Mouse (Mus musculus) MEL (cell line): ENCODE results near the gene Gm20388. TPM values are rescaled to one million over a fixed set of nuclear protein-coding genes. Genes with fewer than 3 reads are reported as not detected.

Experiments
- DNase-seq: peaks from one replicate; pipeline ENCODE4 v3.0.0; 2011; ENCODE audit warnings: low read depth, low spot score
- H3K27ac ChIP-seq: 2 replicates; pipeline ENCODE4 v1.5.1; 2012; ENCODE audit warnings: low read depth, mild to moderate bottlenecking, control low read depth, low read length, moderate library complexity; ENCODE audit not compliant: control insufficient read depth
- H3K27me3 ChIP-seq, 2 experiments: fragments of 150-350 bp in 1 of 2; sonication (generic) in 1 of 2; 2 replicates each; pipeline ENCODE4 v1.6.1; 2012; ENCODE audit warnings: low read length in 2 of 2, mild to moderate bottlenecking in 2 of 2, improper control_type of control experiment in 1 of 2, moderate library complexity in 1 of 2; ENCODE audit not compliant: insufficient read depth in 2 of 2, control insufficient read depth in 1 of 2
- H3K36me3 ChIP-seq, 2 experiments: 2 replicates each; pipeline ENCODE4 v1.6.1; 2012 to 2014; ENCODE audit warnings: low read length in 2 of 2, improper control_type of control experiment in 1 of 2, inconsistent platforms in 1 of 2, mild to moderate bottlenecking in 1 of 2; ENCODE audit not compliant: insufficient read depth in 2 of 2, control insufficient read depth in 1 of 2
- H3K4me1 ChIP-seq, 2 experiments: fragments of 150-350 bp in 1 of 2; sonication (generic) in 1 of 2; 2 replicates each; pipeline ENCODE4 v1.6.1; 2012; ENCODE audit warnings: low read length in 2 of 2, improper control_type of control experiment in 1 of 2, mild to moderate bottlenecking in 1 of 2; ENCODE audit not compliant: insufficient read depth in 2 of 2, control insufficient read depth in 1 of 2
- H3K4me3 ChIP-seq, 2 experiments: fragments of 150-350 bp in 1 of 2; sonication (generic) in 1 of 2; 2 replicates each; pipeline ENCODE4 v1.5.1; 2012; ENCODE audit warnings: low read depth in 2 of 2, low read length in 2 of 2, mild to moderate bottlenecking in 2 of 2, moderate library complexity in 2 of 2, control low read depth in 1 of 2, improper control_type of control experiment in 1 of 2; ENCODE audit not compliant: control insufficient read depth in 1 of 2, insufficient read depth in 1 of 2
- H3K79me2 ChIP-seq: 2 replicates; pipeline ENCODE4 v1.6.1; 2012; ENCODE audit warnings: mild to moderate bottlenecking, low read length, moderate library complexity; ENCODE audit not compliant: control insufficient read depth, poor library complexity, insufficient read depth
- H3K9ac ChIP-seq: 2 replicates; pipeline ENCODE4 v1.6.1; 2012; ENCODE audit warnings: low read depth, mild to moderate bottlenecking, control low read depth, low read length, moderate library complexity; ENCODE audit not compliant: control insufficient read depth, poor library complexity, severe bottlenecking
- H3K9me3 ChIP-seq: fragments of 150-350 bp; sonication (generic); replicated peaks from 2 replicates; pipeline ENCODE4 v1.6.1; 2012; ENCODE audit warnings: mild to moderate bottlenecking, low read length, improper control_type of control experiment, moderate library complexity; ENCODE audit not compliant: insufficient read depth
- BHLHE40 ChIP-seq: IDR thresholded peaks from 2 replicates; pipeline ENCODE4 v1.6.1; 2012; ENCODE audit warnings: low read depth, mild to moderate bottlenecking, inconsistent platforms, low read length, improper control_type of control experiment, borderline replicate concordance
- CHD1 ChIP-seq: IDR thresholded peaks from 2 replicates; pipeline ENCODE4 v1.6.1; 2012; ENCODE audit warnings: low read depth, mild to moderate bottlenecking, inconsistent platforms, low read length, improper control_type of control experiment
- CTCF ChIP-seq, 3 experiments: IDR thresholded peaks in 2 of 3; conservative IDR thresholded peaks in 1 of 3; 2 replicates each; pipeline ENCODE4 v1.5.1; 2011 to 2012; ENCODE audit warnings: low read length in 3 of 3, low read depth in 2 of 3, mild to moderate bottlenecking in 2 of 3, improper control_type of control experiment in 1 of 3, inconsistent platforms in 1 of 3, mixed read lengths in 1 of 3, moderate library complexity in 1 of 3; ENCODE audit not compliant: control insufficient read depth in 1 of 3, insufficient read depth in 1 of 3, poor library complexity in 1 of 3, severe bottlenecking in 1 of 3
- ELF1 ChIP-seq: IDR thresholded peaks from 2 replicates; pipeline ENCODE4 v1.6.1; 2014; ENCODE audit warnings: low read depth, mild to moderate bottlenecking, inconsistent platforms, low read length, improper control_type of control experiment, moderate library complexity
- ETS1 ChIP-seq: IDR thresholded peaks from 2 replicates; pipeline ENCODE4 v1.6.1; 2012; ENCODE audit warnings: low read depth, mild to moderate bottlenecking, inconsistent platforms, low read length, improper control_type of control experiment, moderate library complexity
- GATA1 ChIP-seq: IDR thresholded peaks from 2 replicates; pipeline ENCODE4 v1.6.1; 2011; ENCODE audit warnings: low read depth, low read length, improper control_type of control experiment
- JUND ChIP-seq: IDR thresholded peaks from 2 replicates; pipeline ENCODE4 v1.6.1; 2011; ENCODE audit warnings: low read depth, mild to moderate bottlenecking, improper control_type of control experiment, low read length
- KAT2A ChIP-seq: conservative IDR thresholded peaks from 2 replicates; pipeline ENCODE4 v1.6.1; 2012; ENCODE audit warnings: low read depth, low read length, improper control_type of control experiment, inconsistent platforms
- MAZ ChIP-seq: IDR thresholded peaks from 2 replicates; pipeline ENCODE4 v1.6.1; 2012; ENCODE audit warnings: low read depth, mild to moderate bottlenecking, inconsistent platforms, low read length, improper control_type of control experiment
- POLR2AphosphoS2 ChIP-seq: IDR thresholded peaks from 2 replicates; pipeline ENCODE4 v1.6.1; 2011; ENCODE audit warnings: low read length, improper control_type of control experiment
- RAD21 ChIP-seq: IDR thresholded peaks from 2 replicates; pipeline ENCODE4 v1.6.1; 2011; ENCODE audit warnings: mild to moderate bottlenecking, low read depth, low read length, improper control_type of control experiment
- RCOR1 ChIP-seq: IDR thresholded peaks from 2 replicates; pipeline ENCODE4 v1.6.1; 2012; ENCODE audit warnings: low read depth, mild to moderate bottlenecking, inconsistent platforms, low read length, improper control_type of control experiment
- SIN3A ChIP-seq: IDR thresholded peaks from 2 replicates; pipeline ENCODE4 v1.6.1; 2012; ENCODE audit warnings: low read length, improper control_type of control experiment, inconsistent platforms
- SMC3 ChIP-seq: IDR thresholded peaks from 2 replicates; pipeline ENCODE4 v1.6.1; 2011; ENCODE audit warnings: low read depth, low read length, improper control_type of control experiment
- TAL1 ChIP-seq: IDR thresholded peaks from 2 replicates; pipeline ENCODE4 v1.6.1; 2012; ENCODE audit warnings: mild to moderate bottlenecking, inconsistent platforms, low read length, moderate library complexity, mixed read lengths
- TBP ChIP-seq: IDR thresholded peaks from 2 replicates; pipeline ENCODE4 v1.8.0; 2011; ENCODE audit warnings: low read depth, low read length, improper control_type of control experiment
- TCF12 ChIP-seq: IDR thresholded peaks from 2 replicates; pipeline ENCODE4 v1.6.1; 2014; ENCODE audit warnings: low read depth, mild to moderate bottlenecking, inconsistent platforms, low read length, improper control_type of control experiment, moderate library complexity
- ZC3H11A ChIP-seq: IDR thresholded peaks from 2 replicates; pipeline ENCODE4 v1.6.1; 2012; ENCODE audit warnings: low read depth, mild to moderate bottlenecking, inconsistent platforms, low read length, improper control_type of control experiment
- ZKSCAN1 ChIP-seq: IDR thresholded peaks from 2 replicates; pipeline ENCODE4 v1.6.1; 2012; ENCODE audit warnings: low read depth, mild to moderate bottlenecking, inconsistent platforms, low read length, improper control_type of control experiment, moderate library complexity
- polyA plus RNA-seq, 2 experiments: library from polyadenylated mRNA; stranded (reverse) in 1 of 2; unstranded in 1 of 2; fragments of >175 nt in 1 of 2; fragments of >200 nt in 1 of 2; gene quantifications; 2 replicates each; pipeline versions ENCODE4 v1.2.1 to v1.2.4; 2012; ENCODE audit warnings: low replicate concordance in 2 of 2, low read depth in 1 of 2; ENCODE audit not compliant: insufficient read length in 2 of 2, insufficient read depth in 1 of 2, missing spikeins in 1 of 2
- total RNA-seq: library from RNA; depleted of rRNA; stranded (reverse); fragments of 300-350 nt; gene quantifications from 2 replicates; pipeline ENCODE4 v1.2.3, GENCODE M21; 2012

Gene Gm20388
- total and polyA plus RNA-seq, 3 experiments: 11.1 to 17.8 TPM; not detected in 1

DNA sequence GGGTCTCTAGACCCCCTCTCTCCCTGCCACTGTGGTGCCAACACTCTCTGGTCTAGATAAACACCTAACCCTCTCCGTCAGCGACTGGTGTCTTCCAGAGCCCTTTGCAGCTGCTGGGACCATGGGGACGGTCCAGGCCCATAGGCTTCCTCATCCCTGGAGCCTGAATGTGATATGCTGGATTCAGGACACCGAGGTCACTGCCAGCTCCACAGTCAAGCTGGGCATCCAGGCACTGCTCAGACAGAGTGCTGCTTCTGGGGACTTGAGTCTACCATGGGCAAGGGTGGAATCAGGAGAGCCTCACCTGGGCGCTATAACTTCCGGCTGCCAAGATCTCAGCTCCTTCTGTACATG, 472.5 kb downstream of the Gm20388 start:
- H3K4me3 ChIP-seq: no peak overlapping the region
- H3K27ac ChIP-seq: peak overlapping the region; percentile 41
- peak overlapping the region; percentile 42 for H3K9ac ChIP-seq
- H3K36me3 ChIP-seq: peaks cover 0 to 25% of the 10 kb centered on the region in 2 experiments; a peak in 2 of 4 replicates
- no peaks in the 10 kb centered on the region for H3K9me3 ChIP-seq
- H3K4me1 ChIP-seq: peaks cover 23 to 34% of the 10 kb centered on the region in 2 experiments
- DNase-seq: no peak
- H3K27me3 ChIP-seq: no peaks in the 10 kb centered on the region
- no peak for TF ChIP-seq GATA1
- no peak for TF ChIP-seq MAZ
- peaks cover 1% of the 10 kb centered on the region for H3K79me2 ChIP-seq

DNA sequence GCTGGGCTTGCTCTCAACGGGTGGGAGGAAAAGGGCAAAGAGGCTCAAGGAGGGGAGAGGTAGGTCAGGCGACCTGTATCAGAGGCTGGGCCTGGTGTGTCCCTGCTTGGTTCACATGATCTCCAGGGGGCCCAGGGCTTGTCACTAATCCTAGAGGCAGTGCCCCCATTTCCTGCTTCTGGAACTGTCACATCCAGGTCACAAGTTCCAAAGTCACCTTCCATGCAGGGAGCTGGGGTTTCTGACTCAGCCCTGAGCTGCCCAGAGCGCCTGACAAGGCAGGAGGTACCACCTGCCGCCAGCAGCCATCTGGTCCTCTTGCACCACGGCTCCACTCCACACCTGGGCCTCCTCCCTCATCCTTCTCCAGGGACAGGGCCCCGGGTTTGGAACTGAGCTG, 473.1 kb downstream of the Gm20388 start:
- Histone ChIP-seq H3K4me1 (peaks cover 18 to 28% of the 10 kb centered on the region in 2 experiments), H3K79me2 (no peaks in the 10 kb centered on the region; the same call in none of the 2 replicates), H3K27me3 (no peaks in the 10 kb centered on the region), H3K9me3 (no peaks in the 10 kb centered on the region), H3K4me3 (no peak overlapping the region), H3K27ac (no peak overlapping the region; the same call in 1 of the 2 replicates), H3K9ac (no peak overlapping the region), H3K36me3 (peaks cover 0 to 20% of the 10 kb centered on the region in 2 experiments; a peak in 2 of 4 replicates)
- no peak for DNase-seq
- TF ChIP-seq TCF12: no peak

DNA sequence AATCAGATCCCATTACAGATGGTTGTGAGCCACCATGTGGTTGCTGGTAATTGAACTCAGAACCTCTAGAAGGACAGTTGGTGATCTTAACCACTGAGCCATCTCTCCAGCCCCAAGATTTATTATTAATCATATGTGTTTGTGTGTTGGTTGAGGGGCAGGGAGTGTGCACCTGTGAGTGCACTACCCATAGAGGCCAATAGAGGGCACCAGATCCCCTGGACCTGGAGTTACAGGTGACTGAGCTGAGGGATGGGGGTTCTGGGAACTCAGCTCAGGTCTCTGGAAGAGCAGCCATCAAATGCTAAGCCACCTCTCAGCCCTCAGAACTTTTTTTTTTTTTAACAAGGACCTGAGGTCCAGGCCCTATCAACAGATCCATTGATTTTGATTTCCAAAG, 474.1 kb downstream of the Gm20388 start:
- DNase-seq: no peak
- H3K9me3 ChIP-seq: no peaks in the 10 kb centered on the region
- TF ChIP-seq KAT2A (no peak), RCOR1 (no peak), BHLHE40 (no peak), TBP (no peak), SIN3A (no peak), ELF1 (no peak), JUND (no peak), ZKSCAN1 (no peak), ZC3H11A (peak; percentile 17; the same call in 1 of the 2 replicates), CTCF (IDR thresholded peaks at IDR 0.05 in 2 of 3, conservative IDR thresholded peaks at IDR 0.05 in 1 of 3; ENCODE audit: control insufficient read depth in 1 of 3, insufficient read depth in 1 of 3, low read depth in 2 of 3, low read length in 3 of 3, poor library complexity in 1 of 3, severe bottlenecking in 1 of 3) (peak; percentile 50 to 73 (median 50)), POLR2AphosphoS2 (no peak), TAL1 (no peak), ETS1 (no peak), RAD21 (peak; percentile 25), SMC3 (peak; percentile 20; the same call in 1 of the 2 replicates), CHD1 (no peak)
- TF ChIP-seq, all 39 proteins: peak for 4
- peaks cover 0 to 13% of the 10 kb centered on the region in 2 experiments; a peak in 2 of 4 replicates for H3K36me3 ChIP-seq
- peaks cover 12 to 21% of the 10 kb centered on the region in 2 experiments for H3K4me1 ChIP-seq
- H3K79me2 ChIP-seq: no peaks in the 10 kb centered on the region; the same call in 1 of the 2 replicates
- H3K9ac ChIP-seq: no peak overlapping the region
- no peak overlapping the region for H3K4me3 ChIP-seq
- H3K27me3 ChIP-seq: no peaks in the 10 kb centered on the region
- H3K27ac ChIP-seq: no peak overlapping the region
